11 mouse cellular contexts compared by ENCODE assay signal in genomic region chr17:25663213-25663835, GRCm38 (mm10). TPM values are rescaled to one million over a fixed set of nuclear protein-coding genes. Genes with fewer than 3 reads are reported as not detected.
DNase-seq lines count a peak whose midpoint lies in the region; ATAC-seq lines count a peak whose summit lies in the region.
"Had no signal": no experiment of that assay in that cellular context is flagged by ENCODE, and none has a peak within 500 bp of the region (broad histone marks: within the 10 kb centered on the region; RNA-seq: fewer than 3 reads in every experiment).

No protein-coding gene starts in this region.

- H3K27ac ChIP-seq in lung, embryonic 15.5 days, result no peak overlapping the region
- H3K27ac ChIP-seq in forebrain, embryonic 15.5 days (replicated peaks), result no peak overlapping the region
- peak overlapping the region; percentile 74 for H3K27ac ChIP-seq in limb, embryonic 15.5 days

- no peak overlapping the region for H3K9ac ChIP-seq in lung, embryonic 15.5 days
- H3K9ac ChIP-seq in forebrain, embryonic 15.5 days (replicated peaks), result no peak overlapping the region
- no peak overlapping the region for H3K9ac ChIP-seq in limb, embryonic 15.5 days

- WGBS in lung, embryonic 15.5 days, result 49% methylated on average over 12 of the region's 12 CpGs
- WGBS in forebrain, embryonic 15.5 days, result 56% methylated on average over 12 of the region's 12 CpGs
- 44% methylated on average over 12 of the region's 12 CpGs for WGBS in limb, embryonic 15.5 days

- no peaks in the 10 kb centered on the region for H3K9me3 ChIP-seq in lung, embryonic 15.5 days
- H3K9me3 ChIP-seq in forebrain, embryonic 15.5 days, result no peaks in the 10 kb centered on the region
- H3K9me3 ChIP-seq in limb, embryonic 15.5 days, result no peaks in the 10 kb centered on the region

- H3K4me3 ChIP-seq in lung, embryonic 15.5 days, result no peak overlapping the region
- H3K4me3 ChIP-seq in forebrain, embryonic 15.5 days, result no peak overlapping the region
- no peak overlapping the region for H3K4me3 ChIP-seq in limb, embryonic 15.5 days

- no peaks in the 10 kb centered on the region for H3K4me1 ChIP-seq in lung, embryonic 15.5 days
- peaks cover 13% of the 10 kb centered on the region for H3K4me1 ChIP-seq in forebrain, embryonic 15.5 days
- peaks cover 9% of the 10 kb centered on the region; the same call in 1 of the 2 replicates for H3K4me1 ChIP-seq in limb, embryonic 15.5 days

- H3K27me3 ChIP-seq in lung, embryonic 15.5 days, result no peaks in the 10 kb centered on the region
- no peaks in the 10 kb centered on the region for H3K27me3 ChIP-seq in forebrain, embryonic 15.5 days
- H3K27me3 ChIP-seq in limb, embryonic 15.5 days, result no peaks in the 10 kb centered on the region

- ATAC-seq in lung, embryonic 15.5 days (ENCODE audit: borderline replicate concordance, extremely low read depth, low FRiP score, low TSS enrichment), result peak; percentile 25; the same call in 1 of the 2 replicates
- 0 out of 2 replicates have a peak, but pooled peaks have one; percentile 41 for ATAC-seq in forebrain, embryonic 15.5 days (replicated peaks)
- peak; percentile 78 for ATAC-seq in limb, embryonic 15.5 days (ENCODE audit: insufficient number of reproducible peaks, low FRiP score, low TSS enrichment, low read depth)

- no peaks in the 10 kb centered on the region for H3K36me3 ChIP-seq in lung, embryonic 15.5 days
- no peaks in the 10 kb centered on the region for H3K36me3 ChIP-seq in forebrain, embryonic 15.5 days
- no peaks in the 10 kb centered on the region; the same call in 1 of the 2 replicates for H3K36me3 ChIP-seq in limb, embryonic 15.5 days

- H3K4me2 ChIP-seq in lung, embryonic 15.5 days, result no peak overlapping the region
- H3K4me2 ChIP-seq in forebrain, embryonic 15.5 days (replicated peaks), result no peak overlapping the region
- no peak overlapping the region for H3K4me2 ChIP-seq in limb, embryonic 15.5 days

- peak; percentile 53 to 74 for DNase-seq in frontal cortex, postnatal 10 days (ENCODE audit: low spot score in 2 of 2)
- DNase-seq in frontal cortex, postnatal 25 days (ENCODE audit: low spot score in 2 of 2), result no peak
- no peak for DNase-seq in lung, postnatal 10 days
- DNase-seq in retina, embryonic 14.5 days (ENCODE audit: low spot score), result no peak
- DNase-seq in embryo, embryonic 11 days, result no peak
- DNase-seq: adrenal gland, postnatal 10 days; cerebellum, adult 11-12 months; liver had no signal

RNA-seq across cellular contexts. Expression of gene Gng13, which starts 53.6 kb away (rescaled TPM):
- 2.3 and 3.0 TPM in 2 replicates for polyA plus RNA-seq in lung, embryonic 15.5 days (2015; fragmentation: Nextera tagmentation; extraction: Ambion mirVana)
- polyA plus RNA-seq in forebrain, embryonic 15.5 days (2015; fragmentation: Nextera tagmentation; extraction: Ambion mirVana), result 1.6 and 1.7 TPM in 2 replicates
- polyA plus RNA-seq in limb, embryonic 15.5 days (2015; fragmentation: Nextera tagmentation; extraction: Ambion mirVana), result 4.8 and 6.1 TPM in 2 replicates

Comparison
In these comparisons a context has a peak if more than half of its experiments do, and no peak if none do; other contexts are left out.
1. DNase-seq: peak in frontal cortex, postnatal 10 days (2 of 2); none in frontal cortex, postnatal 25 days (0 of 2), lung, postnatal 10 days (single experiment), retina, embryonic 14.5 days (single experiment) and embryo, embryonic 11 days (single experiment).
2. ATAC-seq: peak in every context shown above with its lines; median percentile 78 in limb, embryonic 15.5 days; 41 in forebrain, embryonic 15.5 days; 25 in lung, embryonic 15.5 days.